Mouse (Mus musculus) T-helper 1 cell (primary cell): ENCODE measurements around the gene Frem1.

ENCODE experiments used
- in situ Hi-C: fragments of 300-600 bp; cut with MboI, MseI; formaldehyde crosslinking; loops from one replicate; pipeline ENCODE4 v1.15.1; 2025; ENCODE audit warnings: high pct_unique_total_duplicates

Frem1 gene

GRCm38 (mm10) chr4:82872548-82872947, 179.6 kb downstream of the Frem1 start:
- in situ Hi-C loops, result no loop called here

DNA sequence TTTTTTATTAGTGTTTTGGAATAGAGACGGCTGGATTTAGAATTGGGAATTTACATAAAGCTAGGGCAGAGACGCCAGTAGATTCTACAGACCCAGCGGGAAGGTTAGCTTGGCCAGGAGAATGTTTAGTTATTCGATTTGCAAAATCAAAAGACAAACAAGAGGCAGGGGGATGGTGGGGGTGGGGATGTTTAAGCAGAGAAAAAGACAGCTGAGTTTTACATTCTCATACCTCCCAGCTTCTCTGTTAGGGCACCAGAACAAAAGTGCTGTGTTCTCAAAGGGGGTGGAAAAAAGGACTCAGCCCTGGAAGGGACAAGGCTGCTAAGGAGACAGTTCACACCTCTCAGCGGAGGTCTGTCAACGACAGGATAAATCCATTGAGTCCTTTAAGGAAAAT, 180.0 kb downstream of the Frem1 start:
- in situ Hi-C loops, result no loop called here

DNA sequence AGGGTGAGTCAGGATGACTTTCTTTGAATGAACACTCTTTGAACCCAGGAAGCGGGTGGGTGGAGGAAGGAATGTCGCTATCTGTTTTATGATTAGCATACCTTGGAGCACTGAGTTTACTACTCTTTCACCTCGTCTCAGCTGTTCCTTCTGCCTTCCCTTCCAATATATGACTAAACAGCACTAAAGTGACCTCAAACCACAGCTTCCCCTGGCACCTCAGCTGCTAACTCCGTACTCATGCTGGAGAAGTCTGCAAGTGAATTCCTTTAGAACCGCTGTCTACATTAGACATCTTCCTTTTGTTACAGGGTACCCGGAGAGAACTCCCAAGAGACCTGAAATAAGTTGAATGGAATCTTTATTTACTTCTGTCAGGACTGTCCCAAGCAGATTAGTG, 181.2 kb downstream of the Frem1 start:
- in situ Hi-C loops, result no loop called here

GRCm38 (mm10) chr4:82867731-82868445, 184.3 kb downstream of the Frem1 start:
- in situ Hi-C loops, result no loop called here

GRCm38 (mm10) chr4:82867111-82867510, 185.0 kb downstream of the Frem1 start:
- in situ Hi-C loops, result no loop called here

- in situ Hi-C loops, result no loop called here
Observed at GRCm38 (mm10) chr4:82864974-82865699, 187.0 kb downstream of the Frem1 start.

DNA sequence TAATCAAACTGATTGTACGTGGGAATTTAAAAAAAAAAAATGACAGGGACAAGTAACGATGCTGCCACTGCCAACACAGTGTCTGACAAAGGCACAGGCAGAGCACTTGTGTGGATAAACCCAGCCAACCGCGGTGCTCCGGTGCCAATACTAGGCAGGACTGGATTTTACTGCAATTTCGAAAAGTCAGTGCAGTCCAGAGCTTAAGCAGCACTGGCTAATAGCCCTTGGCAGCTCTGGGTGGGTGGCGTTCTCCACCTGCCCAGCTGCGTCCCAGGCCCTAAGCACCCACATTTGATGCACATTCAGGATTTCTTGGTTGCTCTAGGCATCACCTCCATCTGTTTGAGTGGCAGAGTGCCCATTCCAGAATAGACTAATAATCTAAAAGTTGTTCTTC, 188.8 kb downstream of the Frem1 start:
- in situ Hi-C loops, result no loop called here

DNA sequence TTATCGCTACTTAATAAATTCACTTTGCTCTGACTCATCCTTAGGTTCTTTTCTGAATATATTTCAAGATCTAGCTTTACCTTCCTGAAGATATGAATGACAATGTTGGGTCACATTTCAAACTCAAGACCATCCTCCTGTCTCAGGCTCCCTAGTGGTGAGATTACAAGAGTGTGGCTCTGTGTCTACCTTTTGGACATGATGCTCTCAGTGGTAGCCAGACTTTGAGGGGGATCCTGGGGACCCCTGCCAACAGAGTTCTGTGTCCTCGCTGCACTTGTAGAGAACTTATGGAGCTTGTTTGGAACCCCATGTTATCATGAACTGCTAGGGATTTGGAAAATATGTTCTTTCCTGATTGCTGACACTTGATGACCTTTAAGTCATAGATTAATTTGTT, 190.7 kb downstream of the Frem1 start:
- in situ Hi-C loops, result no loop called here

- in situ Hi-C loops, result no loop called here
Observed at GRCm38 (mm10) chr4:82860566-82860965, 191.6 kb downstream of the Frem1 start.

DNA sequence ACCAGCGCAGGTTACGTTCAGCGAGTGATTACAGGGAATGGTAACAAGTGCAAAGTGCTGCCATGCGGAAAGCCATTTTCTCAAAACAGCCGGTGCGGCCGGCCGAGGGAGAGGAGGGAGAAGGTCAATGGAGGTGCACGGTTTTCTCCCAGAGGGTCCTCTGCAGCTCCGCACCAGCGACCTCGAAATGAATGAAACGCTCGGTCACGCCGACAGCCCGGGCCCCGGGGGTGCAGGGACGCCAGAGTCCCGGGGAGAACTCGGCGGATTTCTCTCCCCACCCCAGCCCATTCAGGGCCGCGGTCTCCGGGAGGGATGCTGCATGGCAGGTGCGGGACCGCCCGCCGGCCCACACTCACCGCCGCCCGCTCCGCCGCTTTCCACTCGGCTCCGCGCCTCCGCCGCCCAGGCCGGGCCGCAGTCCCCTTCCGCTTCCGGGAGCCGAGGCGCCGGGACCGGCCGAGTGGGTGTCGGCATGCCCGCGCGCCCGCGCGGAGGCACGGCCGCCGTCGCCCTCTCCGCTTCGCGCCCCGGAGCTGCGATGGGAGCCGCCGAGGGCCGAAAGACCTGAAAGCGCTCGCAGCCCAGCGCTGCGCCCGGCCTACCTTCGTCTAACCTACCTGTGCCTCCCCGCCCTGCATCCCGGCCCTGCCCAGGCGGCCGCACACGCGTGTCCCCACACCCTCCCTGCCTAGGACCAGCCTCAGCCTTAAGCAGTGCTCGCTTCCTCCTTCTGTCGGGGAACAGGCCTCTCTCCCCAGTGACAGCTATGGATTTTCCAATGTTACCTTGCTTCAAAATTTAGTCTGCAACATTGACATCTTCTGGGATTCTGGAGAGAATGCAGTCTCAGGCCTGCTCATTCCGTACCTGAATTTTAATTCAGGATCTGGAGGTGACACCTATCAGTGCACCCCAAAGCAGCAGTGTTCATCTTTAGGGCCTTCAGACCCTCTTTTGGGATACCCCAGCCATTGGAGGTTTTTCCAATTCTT, 192.7 kb downstream of the Frem1 start, which contains the start of gene Zdhhc21:
Gene Zdhhc21 (minus strand): TSS at position 828 of the 995 bp plus-strand sequence.
- in situ Hi-C loops, result loop anchor here (10.0 kb wide), 1 partner anchor 445 kb away; no protein-coding TSS in a partner anchor

DNA sequence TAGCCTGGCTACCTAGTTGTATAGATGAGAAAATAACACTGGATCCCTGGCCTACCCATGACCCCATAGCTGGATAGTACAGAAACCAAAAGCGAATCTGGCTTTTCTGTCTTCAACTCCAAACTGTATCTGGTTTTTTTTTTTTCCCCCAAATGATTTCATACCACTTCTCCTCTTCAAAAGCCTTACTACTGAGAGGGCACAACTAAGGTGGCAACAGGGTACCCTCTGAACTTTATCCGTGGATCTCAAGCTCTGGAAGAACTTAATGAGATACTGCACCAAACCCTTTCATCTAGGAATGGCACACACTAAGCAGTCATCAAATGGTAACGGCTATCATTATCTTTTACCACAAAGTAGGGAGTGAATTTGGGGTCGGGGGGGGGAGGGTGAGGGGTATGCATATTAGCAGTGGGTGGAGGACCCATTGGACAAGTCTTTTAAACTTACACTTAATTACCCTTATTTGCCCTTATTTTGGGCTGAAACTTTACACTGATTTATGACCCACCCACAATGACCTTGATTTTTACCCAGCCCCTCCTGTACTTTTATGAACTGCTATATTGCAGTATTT, 193.6 kb downstream of the Frem1 start:
- in situ Hi-C loops, result loop anchor here (10.0 kb wide), 1 partner anchor 446 kb away; no protein-coding TSS in a partner anchor

- in situ Hi-C loops, result loop anchor here (10.0 kb wide), 1 partner anchor 448 kb away; no protein-coding TSS in a partner anchor
Observed at GRCm38 (mm10) chr4:82856986-82857385, 195.2 kb downstream of the Frem1 start.

GRCm38 (mm10) chr4:82853809-82854208, 198.3 kb downstream of the Frem1 start:
- in situ Hi-C loops, result loop anchor here (10.0 kb wide), 1 partner anchor 451 kb away; no protein-coding TSS in a partner anchor

DNA sequence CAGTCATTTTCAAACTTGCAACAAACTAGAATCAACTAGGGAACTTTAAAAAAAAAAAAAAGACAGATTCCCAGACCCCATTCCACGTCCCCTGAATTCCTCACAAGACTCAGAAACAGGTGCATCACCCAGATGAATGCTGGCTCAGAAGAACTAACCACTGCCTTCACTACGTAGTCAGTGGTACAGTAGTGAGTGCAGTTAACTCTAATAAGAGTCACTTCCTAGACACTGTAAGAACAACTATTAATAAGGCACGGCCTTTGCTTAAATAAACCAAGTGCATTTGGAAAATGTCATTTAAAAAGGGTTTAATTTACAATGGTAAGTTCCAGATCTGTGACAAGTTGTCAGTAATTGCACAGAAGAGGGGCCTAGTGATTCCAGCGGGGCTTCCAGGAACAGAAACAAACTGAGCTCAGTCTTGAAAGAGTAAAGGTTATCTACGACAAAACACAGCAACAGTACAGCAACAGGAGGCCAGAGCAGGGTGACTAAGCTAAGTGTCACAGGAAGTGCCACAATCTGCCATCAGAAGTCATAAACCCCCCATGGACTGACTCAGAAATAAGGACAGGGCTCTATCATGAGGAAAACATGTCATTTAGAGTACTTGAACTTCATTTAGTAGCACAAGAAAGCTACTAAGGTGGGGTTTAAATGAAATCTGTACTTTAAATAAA, 203.4 kb downstream of the Frem1 start:
- in situ Hi-C loops, result no loop called here
